Mouse (Mus musculus) heart, postnatal 4 days (tissue): ENCODE results near the gene Gabrb1. TPM values are rescaled to one million over a fixed set of nuclear protein-coding genes. Genes with fewer than 3 reads are reported as not detected.
"Not testable (repeated sequence)": the region's sequence is repeated elsewhere in the genome, so short reads cannot be mapped to it uniquely, and the experiment has no call there.

Experiments used
- DNase-seq: peaks from one replicate; pipeline ENCODE4 v3.0.0; 2021
- total RNA-seq, 2 experiments: library from RNA; stranded (reverse); gene quantifications; 2 replicates each; pipeline ENCODE4 v1.2.3; 2021

Gene Gabrb1
- total RNA-seq, 2 experiments from 2014 or later = 0.14 to 0.38 TPM

DNA sequence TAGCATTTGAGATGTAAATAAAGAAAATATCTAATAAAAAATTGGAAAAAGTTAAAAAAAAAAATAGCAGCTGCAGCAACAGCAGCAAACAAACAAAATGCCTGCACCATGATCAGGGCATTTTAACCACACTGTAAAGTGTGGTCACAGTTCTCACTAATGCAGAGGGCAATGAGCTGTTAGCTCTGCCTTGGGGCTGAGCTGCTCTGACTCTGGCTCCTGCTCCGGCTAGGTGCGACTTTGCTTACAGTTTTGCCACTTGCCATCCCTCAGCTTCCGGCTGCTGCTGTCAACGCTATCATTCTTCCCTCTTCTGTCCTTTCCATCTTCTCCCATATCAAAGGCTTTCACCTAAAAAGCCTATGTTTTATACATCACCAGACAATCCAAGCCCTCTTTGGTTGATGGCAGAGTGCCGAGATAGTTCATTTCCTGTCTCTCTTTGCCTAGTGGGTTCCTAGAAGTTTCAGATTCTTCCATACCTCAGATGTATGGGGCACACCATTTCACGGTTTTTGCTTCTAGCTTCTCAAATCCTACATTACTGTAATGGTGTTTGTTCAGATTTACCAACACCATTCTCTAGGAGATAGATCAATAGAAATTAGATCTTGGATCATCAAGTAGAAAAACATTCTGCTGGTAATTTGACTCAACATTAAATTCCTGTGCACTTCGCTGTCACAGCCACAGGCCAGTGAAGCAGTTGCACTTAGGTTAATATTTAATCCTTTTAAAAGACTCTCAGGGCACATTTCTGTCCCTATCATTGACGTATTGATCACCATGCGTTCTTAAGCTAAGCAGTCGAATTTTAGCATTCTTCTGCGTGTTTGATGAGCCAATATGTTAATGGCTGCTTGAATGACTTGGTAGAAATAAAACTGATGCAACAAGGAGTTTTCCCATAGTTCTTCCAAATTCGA lies 385.6 kb downstream of the Gabrb1 start:
- DNase-seq = no peak

GRCm38 (mm10) chr5:72046261-72046660 lies 388.3 kb downstream of the Gabrb1 start:
- DNase-seq = no peak

DNA sequence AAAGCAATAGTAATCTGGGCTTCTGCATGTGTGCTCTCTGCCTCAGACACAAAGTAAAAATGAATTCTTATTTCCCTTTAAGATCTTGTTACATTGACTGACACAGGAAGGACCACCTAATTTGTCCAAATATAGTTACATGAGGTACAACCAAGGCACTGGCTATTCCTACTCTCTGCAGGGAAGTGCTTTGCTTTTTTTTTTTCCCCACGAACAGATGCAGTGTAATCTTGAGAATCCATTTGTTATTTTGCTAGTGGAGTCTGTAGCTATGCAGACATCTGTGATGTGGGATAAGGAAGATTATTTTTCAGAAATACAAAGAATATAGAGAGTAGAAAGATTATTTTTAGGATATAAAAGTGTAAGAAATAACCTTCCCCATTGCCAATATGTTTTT lies 406.2 kb downstream of the Gabrb1 start:
- DNase-seq = no peak

GRCm38 (mm10) chr5:72068826-72069225 lies 410.9 kb downstream of the Gabrb1 start:
- DNase-seq = no peak

- not testable (repeated sequence) for DNase-seq
These were observed 411.5 kb downstream of the Gabrb1 start for GRCm38 (mm10) chr5:72069398-72069797.

DNA sequence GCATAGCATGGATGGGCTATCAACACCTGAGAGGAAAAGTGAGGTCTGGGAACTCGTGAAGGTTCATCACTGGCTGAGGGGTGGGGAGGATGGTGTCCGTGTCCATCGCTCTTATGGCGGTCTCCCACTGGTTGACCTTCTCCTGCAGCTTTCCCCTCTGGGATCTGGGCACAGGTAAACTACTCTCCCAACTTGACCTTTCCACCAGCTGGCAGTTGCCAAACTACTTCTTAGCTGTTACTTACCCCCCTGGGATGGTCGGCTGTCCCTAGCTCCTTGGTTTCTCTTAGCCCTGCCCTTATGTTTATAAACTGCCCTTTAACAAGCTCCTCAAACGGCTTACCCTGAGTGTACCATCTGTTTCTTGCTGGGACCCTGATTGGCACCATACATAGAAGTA lies 418.9 kb downstream of the Gabrb1 start:
- no peak for DNase-seq

DNA sequence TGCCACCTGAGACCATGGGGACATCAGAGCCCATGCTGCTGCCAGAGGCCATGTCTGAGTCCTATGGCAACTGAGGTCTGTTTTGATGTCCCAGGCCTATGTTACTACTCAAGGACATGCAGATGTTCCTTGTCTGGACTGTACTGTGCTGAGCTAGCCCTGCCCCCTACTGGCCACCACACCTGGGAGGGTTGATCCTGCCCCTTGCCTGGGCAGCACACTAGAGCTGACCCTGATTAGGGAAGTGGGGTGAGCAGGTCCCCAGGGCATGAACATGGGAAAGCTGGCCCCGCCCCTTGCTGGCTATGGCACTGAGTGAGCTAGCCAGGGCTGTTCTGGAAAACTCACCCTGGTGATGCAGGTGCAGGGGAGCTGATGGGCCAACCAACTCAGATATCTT lies 428.6 kb downstream of the Gabrb1 start:
- no peak for DNase-seq

GRCm38 (mm10) chr5:72094582-72094981 lies 436.7 kb downstream of the Gabrb1 start:
- no peak for DNase-seq

DNA sequence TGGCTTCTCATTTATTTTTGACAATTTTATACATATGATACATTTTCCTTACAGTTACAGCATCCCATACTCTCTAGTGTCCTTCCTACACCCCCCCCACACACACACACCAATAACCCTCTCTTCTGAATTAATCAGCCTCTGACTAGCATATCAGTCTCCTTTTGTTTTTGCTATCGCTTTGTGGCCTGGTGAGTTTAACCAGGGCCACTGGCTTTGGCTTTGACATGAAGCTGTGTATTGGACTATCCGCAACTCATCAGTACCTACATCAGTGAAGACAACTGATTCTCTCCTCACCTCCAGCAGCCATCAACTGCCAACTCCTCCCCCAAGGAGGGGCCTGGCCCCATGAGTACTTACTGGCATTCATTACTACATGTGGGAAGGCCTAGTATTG lies 437.1 kb downstream of the Gabrb1 start:
- DNase-seq = no peak

GRCm38 (mm10) chr5:72104274-72104921 lies 446.5 kb downstream of the Gabrb1 start:
- DNase-seq = no peak

DNA sequence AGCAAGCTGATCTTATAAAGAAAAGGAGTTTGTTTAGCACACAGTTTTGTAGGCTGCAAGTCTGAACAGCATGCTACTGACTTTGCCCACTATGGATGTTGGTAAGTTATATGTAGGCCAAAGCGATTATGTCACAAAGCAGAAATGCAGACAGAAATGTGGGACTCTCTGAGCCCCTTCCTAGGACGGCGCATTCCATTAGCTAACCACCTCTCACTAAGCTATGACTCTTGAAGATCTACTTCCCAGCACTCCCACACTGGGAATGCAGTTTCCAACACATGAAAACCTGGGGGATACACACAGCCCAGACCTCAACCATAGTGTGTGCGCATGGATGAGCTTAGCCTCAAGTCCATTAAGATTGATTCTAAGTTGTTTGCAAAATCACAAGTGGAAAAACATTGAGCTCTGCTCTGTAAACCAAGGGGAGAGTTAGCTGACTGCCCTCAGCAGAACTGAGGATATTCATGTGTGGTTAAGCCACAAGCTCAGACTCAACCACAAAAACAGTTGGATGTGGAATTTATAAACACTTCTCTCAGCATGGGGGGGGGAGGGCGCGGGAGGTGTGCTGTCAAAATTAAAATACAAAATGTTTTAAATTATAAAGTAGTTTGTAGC lies 464.6 kb downstream of the Gabrb1 start:
- no peak for DNase-seq

GRCm38 (mm10) chr5:72126681-72127080 lies 468.8 kb downstream of the Gabrb1 start:
- no peak for DNase-seq

DNA sequence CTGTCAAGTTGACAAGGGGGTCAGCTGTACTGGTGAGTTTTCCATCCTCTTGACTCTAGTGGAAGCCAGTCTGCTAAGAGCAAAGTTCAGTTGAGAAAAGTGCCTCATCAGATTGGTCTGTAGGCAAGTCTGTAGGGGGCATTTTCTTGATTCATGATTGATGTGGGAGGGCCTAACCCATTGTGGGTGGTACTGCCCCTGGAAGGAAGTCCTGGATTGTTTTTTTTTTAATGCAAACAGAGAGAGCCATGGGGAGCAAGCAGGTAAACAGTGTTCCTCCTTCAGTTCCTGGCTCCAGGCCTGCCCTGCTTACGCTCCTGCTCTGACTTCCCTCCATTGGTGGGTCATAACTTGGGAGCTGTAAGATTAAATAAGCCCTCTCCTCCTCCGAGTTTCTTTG lies 476.0 kb downstream of the Gabrb1 start:
- no peak for DNase-seq

- DNase-seq = no peak
These were observed 480.3 kb downstream of the Gabrb1 start for GRCm38 (mm10) chr5:72138256-72138655.

DNA sequence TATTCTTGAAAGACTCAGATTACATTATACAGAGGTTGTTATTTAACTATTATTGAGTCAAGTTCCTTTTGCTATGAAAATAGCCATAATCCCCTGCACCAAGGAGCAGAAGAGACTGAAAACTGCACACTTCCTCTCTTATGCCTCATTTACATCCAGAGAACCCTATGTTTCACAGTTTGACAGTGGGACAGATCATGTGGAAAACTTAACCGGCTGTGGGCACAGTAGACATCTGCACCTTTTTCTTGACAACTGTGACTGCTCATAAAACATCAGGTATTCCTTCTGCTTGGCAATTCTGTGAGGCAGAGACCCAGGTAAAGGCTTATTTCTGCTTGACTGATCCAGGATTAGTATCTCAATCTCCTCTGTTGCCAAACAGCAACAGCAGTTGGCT lies 481.7 kb downstream of the Gabrb1 start:
- DNase-seq = no peak

- no peak for DNase-seq
These were observed 490.8 kb downstream of the Gabrb1 start for GRCm38 (mm10) chr5:72148679-72149078.

DNA sequence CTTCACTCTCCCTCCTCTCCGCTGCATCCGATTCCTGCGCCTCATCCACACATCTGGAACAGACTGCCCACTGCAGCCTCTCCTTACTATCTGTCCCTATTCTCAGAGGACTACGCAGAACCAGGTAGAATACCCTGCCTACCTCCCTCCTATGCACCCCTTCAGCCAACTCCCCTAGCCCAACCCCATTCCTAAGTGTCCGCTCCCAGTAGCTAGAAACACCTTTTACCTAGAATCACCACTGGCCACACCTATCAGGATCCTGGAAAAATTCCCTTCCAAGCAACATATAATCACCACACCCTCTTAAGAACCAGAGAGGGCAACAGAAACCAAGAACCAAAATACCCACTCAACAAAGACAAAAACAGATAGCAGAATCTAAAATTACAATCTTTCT lies 493.0 kb downstream of the Gabrb1 start:
- DNase-seq = no peak

- DNase-seq = not testable (repeated sequence)
These were observed 497.8 kb downstream of the Gabrb1 start for GRCm38 (mm10) chr5:72155686-72156085.

- DNase-seq = no peak
These were observed 498.7 kb downstream of the Gabrb1 start for GRCm38 (mm10) chr5:72156598-72156997.

DNA sequence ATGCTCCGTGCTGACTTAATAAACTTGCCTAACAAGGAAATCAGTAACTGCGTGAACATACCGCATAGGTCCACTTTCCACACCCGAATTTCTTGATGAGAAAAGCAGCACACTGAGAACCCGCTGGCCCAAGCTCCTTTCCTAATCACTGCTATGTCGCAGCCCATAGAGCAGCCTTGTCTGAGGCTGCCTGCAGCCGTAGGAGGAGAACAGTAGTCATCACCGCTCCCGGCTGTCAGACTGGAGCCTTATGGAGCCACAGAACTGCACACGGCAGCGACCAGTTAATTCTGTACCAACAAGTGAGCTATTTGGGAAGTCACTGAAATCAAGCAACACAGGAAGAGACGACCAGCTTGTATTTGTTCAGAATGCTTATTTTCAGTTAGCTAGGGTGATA lies 500.8 kb downstream of the Gabrb1 start:
- no peak for DNase-seq

- no peak for DNase-seq
These were observed 501.6 kb downstream of the Gabrb1 start for GRCm38 (mm10) chr5:72159537-72159936.

- DNase-seq = no peak
These were observed 503.0 kb downstream of the Gabrb1 start for GRCm38 (mm10) chr5:72160781-72161485.

DNA sequence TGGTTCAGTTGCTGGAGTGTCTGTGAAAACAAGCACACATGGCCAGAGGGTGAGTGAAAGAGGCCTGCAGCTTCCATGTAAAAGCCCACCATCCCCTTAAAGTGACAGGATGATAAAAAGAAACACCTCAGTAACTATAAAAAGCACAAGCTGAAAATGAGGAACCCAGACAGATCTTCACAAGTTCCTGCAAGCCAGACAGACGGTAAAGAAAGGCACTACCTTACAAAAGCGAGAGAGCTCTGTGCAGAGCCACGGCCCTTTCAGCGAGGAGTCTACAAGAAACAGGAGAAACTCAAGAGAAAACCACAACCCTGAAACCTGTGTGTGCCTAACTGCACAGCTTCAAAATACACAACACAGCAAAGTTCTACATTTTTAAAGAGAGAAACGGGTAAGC lies 504.9 kb downstream of the Gabrb1 start:
- DNase-seq = no peak
